Mouse (Mus musculus): ENCODE measurements around the gene Fbxo10. TPM values are rescaled to one million over a fixed set of nuclear protein-coding genes. Genes with fewer than 3 reads are reported as not detected.
"Not testable (repeated sequence)": the region's sequence is repeated elsewhere in the genome, so short reads cannot be mapped to it uniquely, and the experiment has no call there.

The Fbxo10 gene
- polyA plus RNA-seq, 1 experiment, result 5.2 TPM

- no peak for DNase-seq (ENCODE audit: low read depth in 1 of 2, low spot score in 2 of 2)
- no peaks in the 10 kb centered on the region for H3K36me3 ChIP-seq (ENCODE audit: control insufficient read depth, insufficient read depth, low read length)
- H3K27me3 ChIP-seq (ENCODE audit: control insufficient read depth, insufficient read depth, low read length), result no peaks in the 10 kb centered on the region
- H3K4me1 ChIP-seq (ENCODE audit: control insufficient read depth, insufficient read depth, insufficient read length), result no peaks in the 10 kb centered on the region
- H3K27ac ChIP-seq (ENCODE audit: insufficient read depth, low read length), result no peak overlapping the region
- H3K4me3 ChIP-seq (ENCODE audit: extremely low read depth, insufficient read depth, insufficient read length), result no peak overlapping the region
- WGBS, result 89% methylated on average over 9 of the region's 9 CpGs
- no peak for TF ChIP-seq POLR2A (IDR thresholded peaks at IDR 0.05; ENCODE audit: low read depth, low read length)
- TF ChIP-seq CTCF (IDR thresholded peaks at IDR 0.05; ENCODE audit: extremely low read depth, insufficient read depth, insufficient read length, insufficient replicate concordance), result no peak
Measured at GRCm38 (mm10) chr4:45047956-45048355, 36.4 kb downstream of the Fbxo10 start.

- 86% methylated on average over 9 of the region's 9 CpGs for WGBS
- no peak for DNase-seq (ENCODE audit: low read depth in 1 of 2, low spot score in 2 of 2)
- TF ChIP-seq POLR2A (IDR thresholded peaks at IDR 0.05; ENCODE audit: low read depth, low read length) (no peak), CTCF (IDR thresholded peaks at IDR 0.05; ENCODE audit: extremely low read depth, insufficient read depth, insufficient read length, insufficient replicate concordance) (no peak)
Measured at GRCm38 (mm10) chr4:45047286-45047887, 37.0 kb downstream of the Fbxo10 start.

GRCm38 (mm10) chr4:45046679-45047078, 37.7 kb downstream of the Fbxo10 start:
- Histone ChIP-seq H3K4me3 (ENCODE audit: extremely low read depth, insufficient read depth, insufficient read length) (no peak overlapping the region), H3K27ac (ENCODE audit: insufficient read depth, low read length) (no peak overlapping the region), H3K27me3 (ENCODE audit: control insufficient read depth, insufficient read depth, low read length) (no peaks in the 10 kb centered on the region), H3K4me1 (ENCODE audit: control insufficient read depth, insufficient read depth, insufficient read length) (no peaks in the 10 kb centered on the region), H3K36me3 (ENCODE audit: control insufficient read depth, insufficient read depth, low read length) (no peaks in the 10 kb centered on the region)
- 96% methylated on average over 5 of the region's 5 CpGs for WGBS
- TF ChIP-seq CTCF (IDR thresholded peaks at IDR 0.05; ENCODE audit: extremely low read depth, insufficient read depth, insufficient read length, insufficient replicate concordance) (no peak), POLR2A (IDR thresholded peaks at IDR 0.05; ENCODE audit: low read depth, low read length) (no peak)
- DNase-seq (ENCODE audit: low read depth in 1 of 2, low spot score in 2 of 2), result no peak

More at GRCm38 (mm10) chr4:45047286-45047887, 37.0 kb downstream of the Fbxo10 start:
- Histone ChIP-seq H3K36me3 (ENCODE audit: control insufficient read depth, insufficient read depth, low read length) (no peaks in the 10 kb centered on the region), H3K27me3 (ENCODE audit: control insufficient read depth, insufficient read depth, low read length) (no peaks in the 10 kb centered on the region), H3K27ac (ENCODE audit: insufficient read depth, low read length) (no peak overlapping the region), H3K4me3 (ENCODE audit: extremely low read depth, insufficient read depth, insufficient read length) (no peak overlapping the region), H3K4me1 (ENCODE audit: control insufficient read depth, insufficient read depth, insufficient read length) (no peaks in the 10 kb centered on the region)

DNA sequence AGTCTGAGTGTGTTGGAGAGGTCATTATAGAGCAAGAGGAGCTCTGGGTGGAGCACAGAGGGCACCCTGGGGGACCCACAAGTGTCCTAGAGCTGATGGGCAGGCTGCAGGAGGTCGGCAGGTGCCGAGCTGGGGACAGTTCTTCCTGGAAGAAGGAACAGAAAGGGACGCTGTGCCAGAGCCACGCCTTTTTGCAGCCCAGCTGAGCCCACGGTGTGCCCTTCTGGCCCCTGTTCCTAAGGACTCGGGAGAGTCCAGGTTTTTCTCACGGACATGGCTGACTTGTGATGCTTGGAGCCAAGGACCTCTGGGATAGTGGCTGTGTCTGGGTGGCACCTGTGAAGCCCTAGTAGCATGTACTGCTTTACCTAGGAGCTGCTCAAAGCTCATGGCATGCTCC, 43.6 kb downstream of the Fbxo10 start:
- 92% methylated on average over 7 of the region's 7 CpGs for WGBS
- TF ChIP-seq CTCF (IDR thresholded peaks at IDR 0.05; ENCODE audit: extremely low read depth, insufficient read depth, insufficient read length, insufficient replicate concordance) (no peak), POLR2A (IDR thresholded peaks at IDR 0.05; ENCODE audit: low read depth, low read length) (no peak)
- DNase-seq (ENCODE audit: low read depth in 1 of 2, low spot score in 2 of 2), result no peak

DNA sequence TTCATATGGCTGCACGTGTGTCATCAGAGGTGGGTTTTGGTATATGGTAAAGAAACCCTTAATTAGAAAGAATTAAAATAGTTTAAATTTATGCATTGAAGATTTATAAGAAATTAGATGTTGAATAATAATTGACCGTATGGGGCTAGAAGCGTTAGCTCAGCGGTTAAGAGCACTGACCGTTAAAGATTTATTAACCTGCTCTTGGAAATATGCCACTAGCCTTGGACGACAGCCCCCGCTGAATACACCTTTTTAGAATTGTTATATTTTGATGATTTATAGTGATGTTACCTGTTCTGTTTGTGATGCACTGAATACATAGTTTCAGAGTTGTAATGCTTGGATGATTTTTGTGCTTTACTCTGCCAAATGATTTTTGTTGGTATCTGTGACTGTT, 44.9 kb downstream of the Fbxo10 start:
- H3K36me3 ChIP-seq (ENCODE audit: control insufficient read depth, insufficient read depth, low read length); H3K4me3 ChIP-seq (ENCODE audit: extremely low read depth, insufficient read depth, insufficient read length); H3K27ac ChIP-seq (ENCODE audit: insufficient read depth, low read length); H3K27me3 ChIP-seq (ENCODE audit: control insufficient read depth, insufficient read depth, low read length); DNase-seq (ENCODE audit: low read depth in 1 of 2, low spot score in 2 of 2); H3K4me1 ChIP-seq (ENCODE audit: control insufficient read depth, insufficient read depth, insufficient read length): not testable (repeated sequence)
- WGBS, result 93% methylated on average over 7 of the region's 7 CpGs

More for the DNA sequence above, 43.6 kb downstream of the Fbxo10 start:
- H3K27ac ChIP-seq (ENCODE audit: insufficient read depth, low read length), result no peak overlapping the region
- no peaks in the 10 kb centered on the region for H3K36me3 ChIP-seq (ENCODE audit: control insufficient read depth, insufficient read depth, low read length)
- H3K27me3 ChIP-seq (ENCODE audit: control insufficient read depth, insufficient read depth, low read length), result no peaks in the 10 kb centered on the region
- no peak overlapping the region for H3K4me3 ChIP-seq (ENCODE audit: extremely low read depth, insufficient read depth, insufficient read length)
- H3K4me1 ChIP-seq (ENCODE audit: control insufficient read depth, insufficient read depth, insufficient read length), result no peaks in the 10 kb centered on the region

DNA sequence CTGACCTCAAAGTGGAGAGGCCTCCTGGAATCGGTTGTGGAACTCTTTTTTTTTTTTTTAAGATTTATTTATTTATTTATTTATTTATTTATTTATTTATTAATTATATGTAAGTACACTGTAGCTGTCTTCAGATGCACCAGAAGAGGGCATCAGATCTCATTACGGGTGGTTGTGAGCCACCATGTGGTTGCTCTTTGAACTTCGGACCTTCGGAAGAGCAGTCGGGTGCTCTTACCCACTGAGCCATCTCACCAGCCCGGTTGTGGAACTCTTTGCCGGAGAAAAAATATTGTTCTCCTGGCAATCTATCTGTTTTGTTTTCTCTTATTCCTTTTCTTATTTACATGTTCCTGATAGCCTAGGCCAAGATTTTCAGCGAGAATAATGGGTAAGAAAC, 45.5 kb downstream of the Fbxo10 start:
- not testable (repeated sequence) for H3K36me3 ChIP-seq (ENCODE audit: control insufficient read depth, insufficient read depth, low read length); H3K4me3 ChIP-seq (ENCODE audit: extremely low read depth, insufficient read depth, insufficient read length); H3K4me1 ChIP-seq (ENCODE audit: control insufficient read depth, insufficient read depth, insufficient read length); H3K27ac ChIP-seq (ENCODE audit: insufficient read depth, low read length); DNase-seq (ENCODE audit: low read depth in 1 of 2, low spot score in 2 of 2); H3K27me3 ChIP-seq (ENCODE audit: control insufficient read depth, insufficient read depth, low read length)
- WGBS, result 58% methylated on average over 8 of the region's 8 CpGs

- Histone ChIP-seq H3K27ac (ENCODE audit: insufficient read depth, low read length) (no peak overlapping the region), H3K4me1 (ENCODE audit: control insufficient read depth, insufficient read depth, insufficient read length) (no peaks in the 10 kb centered on the region), H3K27me3 (ENCODE audit: control insufficient read depth, insufficient read depth, low read length) (no peaks in the 10 kb centered on the region), H3K36me3 (ENCODE audit: control insufficient read depth, insufficient read depth, low read length) (peaks cover 2% of the 10 kb centered on the region; the same call in 1 of the 2 replicates), H3K4me3 (ENCODE audit: extremely low read depth, insufficient read depth, insufficient read length) (no peak overlapping the region)
- no peak for DNase-seq (ENCODE audit: low read depth in 1 of 2, low spot score in 2 of 2)
- TF ChIP-seq CTCF (IDR thresholded peaks at IDR 0.05; ENCODE audit: extremely low read depth, insufficient read depth, insufficient read length, insufficient replicate concordance), result no peak
- no peak for TF ChIP-seq POLR2A (IDR thresholded peaks at IDR 0.05; ENCODE audit: low read depth, low read length)
- 78% methylated on average over 13 of the region's 13 CpGs for WGBS
Measured at GRCm38 (mm10) chr4:45037455-45038410, 46.7 kb downstream of the Fbxo10 start.

All from spleen, adult 2 months (tissue).